Mouse (Mus musculus): ENCODE measurements at regions not wholly inside any gene's neighbourhood (a gene's known extent, or its start where the extent isn't known, plus 50 kb on each side); places are given as distances from the start of the nearest gene placed in this dataset.

- no peak for ATAC-seq (ENCODE audit: insufficient read depth, low read depth)
- H3K4me1 ChIP-seq (ENCODE audit: control insufficient read depth, insufficient read depth): no peaks in the 10 kb centered on the region
- DNase-seq (ENCODE audit: low spot score): no peak
- H3K9ac ChIP-seq (replicated peaks; ENCODE audit: low read depth, low read length): no peak overlapping the region
- H3K4me3 ChIP-seq (ENCODE audit: low read depth, low read length): no peak overlapping the region
- H3K27me3 ChIP-seq (ENCODE audit: control insufficient read depth, insufficient read depth, low read length): no peaks in the 10 kb centered on the region
- no peak for TF ChIP-seq CTCF (IDR thresholded peaks at IDR 0.05; ENCODE audit: low read depth)
- no peak for TF ChIP-seq EP300 (IDR thresholded peaks at IDR 0.05; ENCODE audit: low read depth)
- no peak overlapping the region for H3K27ac ChIP-seq (ENCODE audit: low read depth)
- H3K4me2 ChIP-seq (ENCODE audit: low read depth, low read length): no peak overlapping the region
- H3K9me3 ChIP-seq (replicated peaks; ENCODE audit: control insufficient read depth, low read length): 0 out of 2 replicates have a peak, but pooled peaks cover 5% of the 10 kb centered on the region
- 66% methylated on average over 18 of the region's 18 CpGs for WGBS
- H3K36me3 ChIP-seq (replicated peaks; ENCODE audit: control insufficient read depth, insufficient read depth, low read length): peaks cover 14% of the 10 kb centered on the region; the same call in 1 of the 2 replicates
Measured at GRCm38 (mm10) chr17:47225306-47226269, 143.1 kb upstream of the Mrps10 start.

- Histone ChIP-seq H3K27ac (ENCODE audit: low read depth) (no peak overlapping the region), H3K36me3 (replicated peaks; ENCODE audit: control insufficient read depth, insufficient read depth, low read length) (no peaks in the 10 kb centered on the region), H3K4me2 (ENCODE audit: low read depth, low read length) (no peak overlapping the region), H3K4me3 (ENCODE audit: low read depth, low read length) (no peak overlapping the region), H3K27me3 (ENCODE audit: control insufficient read depth, insufficient read depth, low read length) (no peaks in the 10 kb centered on the region), H3K4me1 (ENCODE audit: control insufficient read depth, insufficient read depth) (no peaks in the 10 kb centered on the region), H3K9ac (replicated peaks; ENCODE audit: low read depth, low read length) (no peak overlapping the region), H3K9me3 (replicated peaks; ENCODE audit: control insufficient read depth, low read length) (no peaks in the 10 kb centered on the region)
- DNase-seq (ENCODE audit: low spot score) (no peak), ATAC-seq (ENCODE audit: insufficient read depth, low read depth) (no peak)
- WGBS: 88% methylated on average over 14 of the region's 14 CpGs
- TF ChIP-seq CTCF (IDR thresholded peaks at IDR 0.05; ENCODE audit: low read depth): no peak
- no peak for TF ChIP-seq EP300 (IDR thresholded peaks at IDR 0.05; ENCODE audit: low read depth)
Measured at GRCm38 (mm10) chr17:47221068-47221796, 147.5 kb upstream of the Mrps10 start.

- WGBS: 86% methylated on average over 2 of the region's 2 CpGs
- no peak overlapping the region for H3K9ac ChIP-seq (replicated peaks; ENCODE audit: low read depth, low read length)
- no peaks in the 10 kb centered on the region for H3K27me3 ChIP-seq (ENCODE audit: control insufficient read depth, insufficient read depth, low read length)
- H3K36me3 ChIP-seq (replicated peaks; ENCODE audit: control insufficient read depth, insufficient read depth, low read length): no peaks in the 10 kb centered on the region
- no peak overlapping the region for H3K4me2 ChIP-seq (ENCODE audit: low read depth, low read length)
- no peak overlapping the region for H3K27ac ChIP-seq (ENCODE audit: low read depth)
- ATAC-seq (ENCODE audit: insufficient read depth, low read depth) (no peak), DNase-seq (ENCODE audit: low spot score) (no peak)
- no peaks in the 10 kb centered on the region for H3K9me3 ChIP-seq (replicated peaks; ENCODE audit: control insufficient read depth, low read length)
- no peak for TF ChIP-seq EP300 (IDR thresholded peaks at IDR 0.05; ENCODE audit: low read depth)
- TF ChIP-seq CTCF (IDR thresholded peaks at IDR 0.05; ENCODE audit: low read depth): no peak
- H3K4me1 ChIP-seq (ENCODE audit: control insufficient read depth, insufficient read depth): no peaks in the 10 kb centered on the region
- H3K4me3 ChIP-seq (ENCODE audit: low read depth, low read length): no peak overlapping the region
Measured at GRCm38 (mm10) chr17:47219846-47220245, 148.8 kb upstream of the Mrps10 start.

- Histone ChIP-seq H3K4me1 (ENCODE audit: control insufficient read depth, insufficient read depth) (no peaks in the 10 kb centered on the region), H3K9ac (replicated peaks; ENCODE audit: low read depth, low read length) (no peak overlapping the region), H3K36me3 (replicated peaks; ENCODE audit: control insufficient read depth, insufficient read depth, low read length) (no peaks in the 10 kb centered on the region), H3K27ac (ENCODE audit: low read depth) (no peak overlapping the region), H3K27me3 (ENCODE audit: control insufficient read depth, insufficient read depth, low read length) (no peaks in the 10 kb centered on the region), H3K4me3 (ENCODE audit: low read depth, low read length) (no peak overlapping the region), H3K4me2 (ENCODE audit: low read depth, low read length) (no peak overlapping the region), H3K9me3 (replicated peaks; ENCODE audit: control insufficient read depth, low read length) (no peaks in the 10 kb centered on the region)
- WGBS: 82% methylated on average over 3 of the region's 3 CpGs
- no peak for DNase-seq (ENCODE audit: low spot score)
- TF ChIP-seq EP300 (IDR thresholded peaks at IDR 0.05; ENCODE audit: low read depth) (no peak), CTCF (IDR thresholded peaks at IDR 0.05; ENCODE audit: low read depth) (no peak)
- ATAC-seq (ENCODE audit: insufficient read depth, low read depth): no peak
Measured at GRCm38 (mm10) chr17:47216490-47216889, 152.2 kb upstream of the Mrps10 start.

GRCm38 (mm10) chr17:47215841-47216240 lies 152.8 kb upstream of the Mrps10 start:
- no peaks in the 10 kb centered on the region for H3K27me3 ChIP-seq (ENCODE audit: control insufficient read depth, insufficient read depth, low read length)
- WGBS: 87% methylated on average over 2 of the region's 2 CpGs
- H3K9me3 ChIP-seq (replicated peaks; ENCODE audit: control insufficient read depth, low read length): no peaks in the 10 kb centered on the region
- H3K4me2 ChIP-seq (ENCODE audit: low read depth, low read length): no peak overlapping the region
- H3K9ac ChIP-seq (replicated peaks; ENCODE audit: low read depth, low read length): no peak overlapping the region
- no peak for DNase-seq (ENCODE audit: low spot score)
- no peak for ATAC-seq (ENCODE audit: insufficient read depth, low read depth)
- no peaks in the 10 kb centered on the region for H3K36me3 ChIP-seq (replicated peaks; ENCODE audit: control insufficient read depth, insufficient read depth, low read length)
- H3K4me1 ChIP-seq (ENCODE audit: control insufficient read depth, insufficient read depth): no peaks in the 10 kb centered on the region
- TF ChIP-seq CTCF (IDR thresholded peaks at IDR 0.05; ENCODE audit: low read depth) (no peak), EP300 (IDR thresholded peaks at IDR 0.05; ENCODE audit: low read depth) (no peak)
- H3K27ac ChIP-seq (ENCODE audit: low read depth): no peak overlapping the region
- no peak overlapping the region for H3K4me3 ChIP-seq (ENCODE audit: low read depth, low read length)
